Mouse (Mus musculus) liver, embryonic 14.5 days (tissue): ENCODE measurements around the gene Mitf. TPM values are rescaled to one million over a fixed set of nuclear protein-coding genes. Genes with fewer than 3 reads are reported as not detected.

Experiments
- ATAC-seq: fragments of 200-750 bp; cut with Nextera tagmentation; 2 replicates; pipeline ENCODE4 v1.8.0; 2017; ENCODE audit warnings: moderate number of reproducible peaks, mild to moderate bottlenecking, moderate library complexity; ENCODE audit not compliant: insufficient read depth
- DNase-seq, 3 experiments: peaks; one replicate each; pipeline ENCODE4 v3.0.0-alpha.2; 2012 to 2013; ENCODE audit warnings: low read depth in 3 of 3, low spot score in 3 of 3
- H3K27ac ChIP-seq: fragments of 300-500 bp; sonication (generic); 2 replicates; pipeline ENCODE4 v1.5.1; 2014; ENCODE audit warnings: moderate library complexity, mild to moderate bottlenecking, control low read depth, inconsistent platforms
- H3K27me3 ChIP-seq: fragments of 300-500 bp; sonication (generic); 2 replicates; pipeline ENCODE4 v1.6.1; 2014; ENCODE audit warnings: mild to moderate bottlenecking, low read length, moderate library complexity; ENCODE audit not compliant: control insufficient read depth, insufficient read depth
- H3K36me3 ChIP-seq: fragments of 300-500 bp; sonication (generic); replicated peaks from 2 replicates; pipeline ENCODE4 v1.6.1; 2014; ENCODE audit warnings: low read depth; ENCODE audit not compliant: control insufficient read depth, insufficient read depth
- H3K4me1 ChIP-seq, 2 experiments: fragments of 200-500 bp in 1 of 2; fragments of 300-500 bp in 1 of 2; sonication (generic) in 1 of 2; replicated peaks; 2 replicates each; pipeline ENCODE4 v1.6.1; 2012 to 2014; ENCODE audit warnings: antibody characterized with exemption in 1 of 2, inconsistent platforms in 1 of 2, low read length in 1 of 2; ENCODE audit not compliant: control insufficient read depth in 2 of 2, insufficient read depth in 2 of 2
- H3K4me2 ChIP-seq: fragments of 300-500 bp; sonication (generic); 2 replicates; pipeline ENCODE4 v1.6.1; 2014; ENCODE audit warnings: low read depth, mild to moderate bottlenecking, control low read depth, moderate library complexity
- H3K4me3 ChIP-seq, 2 experiments: fragments of 200-500 bp in 1 of 2; fragments of 300-500 bp in 1 of 2; sonication (generic) in 1 of 2; 2 replicates each; pipeline ENCODE4 v1.5.1; 2012 to 2014; ENCODE audit warnings: low read depth in 2 of 2, low read length in 2 of 2, mild to moderate bottlenecking in 2 of 2, control low read depth in 1 of 2, inconsistent platforms in 1 of 2, moderate library complexity in 1 of 2; ENCODE audit not compliant: insufficient read depth in 1 of 2
- H3K9ac ChIP-seq: fragments of 300-500 bp; sonication (generic); replicated peaks from 2 replicates; pipeline ENCODE4 v1.6.1; 2014; ENCODE audit warnings: mild to moderate bottlenecking, control low read depth, moderate library complexity
- H3K9me3 ChIP-seq: fragments of 300-500 bp; sonication (generic); 2 replicates; pipeline ENCODE4 v1.6.1; 2016; ENCODE audit warnings: low read length, mixed read lengths; ENCODE audit not compliant: control insufficient read depth
- CTCF ChIP-seq: IDR thresholded peaks from 2 replicates; pipeline ENCODE4 v1.5.1; 2016; ENCODE audit warnings: antibody characterized with exemption, low read depth, control low read depth
- EP300 ChIP-seq: IDR thresholded peaks from 2 replicates; pipeline ENCODE4 v1.6.1; 2016; ENCODE audit warnings: antibody characterized with exemption, low read depth
- WGBS: fragments of 180-500 bp; shearing (Covaris S2); extraction: QIAGEN DNeasy Blood & Tissue Kit; methylation state at CpG from one replicate; pipeline ENCODE4 v1.1.7; 2014; ENCODE audit not compliant: insufficient replicate concordance; 5-methylcytosine and 5-hydroxymethylcytosine counted together
- polyA plus RNA-seq, 2 experiments: library from polyadenylated mRNA; depleted of rRNA in 1 of 2; stranded (reverse) in 1 of 2; unstranded in 1 of 2; fragments of >200 nt; fragmentation: Nextera tagmentation in 1 of 2; extraction: Ambion mirVana in 1 of 2; gene quantifications; 2 replicates each; pipeline versions ENCODE4 v1.2.1 to v1.2.3; 2012 to 2014

Mitf gene
- polyA plus RNA-seq, 2 experiments = 0.25 to 0.38 TPM

DNA sequence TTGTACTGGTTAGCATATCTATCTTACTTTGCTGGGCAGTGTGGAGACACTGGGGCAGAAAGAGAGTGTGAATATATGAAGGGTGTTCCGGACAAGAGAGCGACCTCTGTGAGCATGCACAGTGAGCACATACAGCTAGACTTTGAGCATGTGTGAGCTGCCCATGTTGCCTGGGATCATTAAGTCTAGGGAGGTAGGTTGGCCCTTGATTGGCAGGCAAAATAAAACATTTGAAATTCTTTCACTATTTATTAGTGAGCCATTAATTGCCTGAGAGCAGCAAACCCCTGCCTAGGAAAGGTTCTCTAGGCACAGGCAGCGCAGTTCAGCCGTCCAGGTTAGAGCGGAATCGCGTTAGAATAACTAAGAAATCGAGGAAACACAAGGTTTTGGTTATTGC, 107.9 kb downstream of the Mitf start:
- H3K9ac ChIP-seq = no peak overlapping the region
- no peak overlapping the region for H3K4me2 ChIP-seq
- H3K4me1 ChIP-seq = no peaks in the 10 kb centered on the region
- no peak overlapping the region for H3K27ac ChIP-seq
- H3K36me3 ChIP-seq = no peaks in the 10 kb centered on the region
- H3K27me3 ChIP-seq = no peaks in the 10 kb centered on the region
- TF ChIP-seq CTCF = no peak
- DNase-seq = no peak
- WGBS = 69% methylated on average over 8 of the region's 8 CpGs
- no peak for ATAC-seq
- H3K9me3 ChIP-seq = no peaks in the 10 kb centered on the region
- H3K4me3 ChIP-seq = no peak overlapping the region

DNA sequence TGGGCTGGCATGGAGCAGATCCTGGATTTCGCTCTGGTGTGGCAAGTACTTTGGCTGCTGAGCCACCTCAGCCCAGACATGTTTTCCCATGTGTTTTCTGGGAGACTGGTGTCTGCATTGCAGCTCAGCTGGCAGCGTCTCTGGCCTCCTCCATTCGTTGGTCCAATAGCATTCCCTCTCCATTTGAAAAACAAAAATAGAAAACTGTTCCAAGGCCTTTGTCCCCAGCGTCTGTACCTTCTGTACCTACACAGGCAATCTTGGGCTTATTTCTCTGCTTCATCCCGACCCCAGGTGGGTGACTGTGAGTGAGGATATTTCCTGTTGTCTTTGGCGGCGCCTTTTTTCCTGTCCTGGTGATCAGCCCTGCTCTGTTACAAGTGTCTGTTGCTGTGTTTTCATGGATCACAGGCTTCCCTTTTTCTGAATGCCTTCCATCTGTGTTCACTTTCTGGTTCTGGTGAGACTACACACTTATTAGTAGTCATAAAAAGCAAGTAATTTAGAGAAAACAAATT, 109.6 kb downstream of the Mitf start:
- H3K4me3 ChIP-seq = no peak overlapping the region
- H3K4me1 ChIP-seq = no peaks in the 10 kb centered on the region
- ATAC-seq (no peak), DNase-seq (no peak)
- H3K36me3 ChIP-seq = no peaks in the 10 kb centered on the region
- no peak overlapping the region for H3K9ac ChIP-seq
- WGBS = 52% methylated on average over 7 of the region's 7 CpGs
- no peak overlapping the region for H3K4me2 ChIP-seq
- no peak overlapping the region for H3K27ac ChIP-seq
- TF ChIP-seq EP300 = no peak
- TF ChIP-seq CTCF = no peak
- no peaks in the 10 kb centered on the region for H3K9me3 ChIP-seq
- no peaks in the 10 kb centered on the region for H3K27me3 ChIP-seq

DNA sequence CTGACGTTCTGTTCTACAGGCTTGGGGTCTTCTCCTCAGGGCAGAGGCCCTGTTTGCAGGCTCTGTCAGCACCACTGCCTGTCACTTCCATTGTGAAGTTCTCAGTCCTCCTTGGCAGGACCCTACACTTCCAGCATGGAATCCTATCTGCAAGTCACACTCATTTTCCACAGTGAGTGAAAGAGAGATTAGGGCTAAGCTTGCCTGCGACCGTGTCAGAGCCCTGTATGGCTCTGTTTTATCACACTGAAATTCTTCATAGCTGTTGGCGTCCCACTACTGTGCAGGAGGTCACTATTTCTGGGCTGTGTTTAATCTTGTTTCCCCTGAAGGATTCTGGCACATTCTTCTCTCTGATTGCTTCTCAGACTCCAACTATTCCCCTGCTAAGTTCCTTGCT, 111.2 kb downstream of the Mitf start:
- WGBS = 24% methylated on average over 4 of the region's 4 CpGs
- H3K36me3 ChIP-seq = no peaks in the 10 kb centered on the region
- no peaks in the 10 kb centered on the region for H3K4me1 ChIP-seq
- H3K9ac ChIP-seq = no peak overlapping the region
- no peaks in the 10 kb centered on the region for H3K9me3 ChIP-seq
- TF ChIP-seq CTCF (no peak), EP300 (no peak)
- no peak overlapping the region for H3K4me3 ChIP-seq
- H3K27ac ChIP-seq = no peak overlapping the region
- no peak overlapping the region for H3K4me2 ChIP-seq
- H3K27me3 ChIP-seq = no peaks in the 10 kb centered on the region
- DNase-seq (no peak), ATAC-seq (no peak)

DNA sequence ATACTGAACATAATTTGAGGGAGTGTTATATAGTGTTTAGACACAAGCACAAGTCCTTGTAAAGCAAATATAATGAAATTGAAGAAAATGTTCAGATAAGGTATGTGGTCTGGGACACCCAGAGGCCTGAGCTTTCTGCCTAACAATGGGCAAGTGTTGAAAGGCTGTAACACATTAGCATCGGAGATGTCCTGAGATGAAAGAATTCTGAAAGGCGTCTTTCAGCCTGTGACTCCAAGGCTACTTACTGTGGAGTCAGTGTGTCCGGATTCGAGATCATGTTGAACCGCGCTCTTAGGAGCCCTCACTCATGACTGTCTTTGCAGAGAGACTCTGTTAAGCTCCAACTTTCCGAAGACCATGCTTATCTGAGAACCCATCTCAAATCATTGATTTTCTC, 111.6 kb downstream of the Mitf start:
- no peaks in the 10 kb centered on the region for H3K4me1 ChIP-seq
- ATAC-seq (no peak), DNase-seq (no peak)
- no peak overlapping the region for H3K4me2 ChIP-seq
- H3K9ac ChIP-seq = no peak overlapping the region
- no peak overlapping the region for H3K4me3 ChIP-seq
- no peak overlapping the region for H3K27ac ChIP-seq
- H3K9me3 ChIP-seq = no peaks in the 10 kb centered on the region
- H3K36me3 ChIP-seq = no peaks in the 10 kb centered on the region
- WGBS = 73% methylated on average over 7 of the region's 7 CpGs
- TF ChIP-seq EP300 (no peak), CTCF (no peak)
- H3K27me3 ChIP-seq = no peaks in the 10 kb centered on the region

DNA sequence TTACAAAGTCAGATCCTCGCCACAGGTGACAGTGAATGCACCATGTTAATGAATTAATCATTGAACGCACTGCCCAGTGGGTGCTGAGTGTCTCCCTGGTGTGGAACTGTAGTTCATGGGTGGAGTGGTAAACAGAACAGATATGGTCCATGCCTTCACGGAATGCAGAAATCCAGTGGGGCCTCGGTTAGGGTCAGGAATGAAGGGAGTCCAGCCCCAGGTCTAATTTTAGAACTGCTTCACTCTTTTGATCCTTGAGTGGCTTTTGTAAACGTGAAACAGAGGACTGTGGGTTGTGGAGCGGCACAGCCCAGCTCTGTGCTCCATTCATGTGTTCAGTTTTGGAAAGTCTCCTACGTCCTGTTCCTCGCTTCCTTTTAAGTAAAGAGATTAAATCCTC, 112.4 kb downstream of the Mitf start:
- Histone ChIP-seq H3K27ac (no peak overlapping the region), H3K27me3 (no peaks in the 10 kb centered on the region), H3K4me2 (no peak overlapping the region), H3K36me3 (no peaks in the 10 kb centered on the region), H3K4me3 (no peak overlapping the region), H3K9me3 (no peaks in the 10 kb centered on the region), H3K4me1 (no peaks in the 10 kb centered on the region), H3K9ac (no peak overlapping the region)
- TF ChIP-seq CTCF (no peak), EP300 (no peak)
- WGBS = 64% methylated on average over 8 of the region's 8 CpGs
- ATAC-seq (no peak), DNase-seq (no peak)
